Mouse (Mus musculus) gastrocnemius, adult 8-10 months (tissue): Measurements from ENCODE around the gene Kif3a. TPM values are rescaled to one million over a fixed set of nuclear protein-coding genes. Genes with fewer than 3 reads are reported as not detected.
"Not testable (repeated sequence)": the region's sequence is repeated elsewhere in the genome, so short reads cannot be mapped to it uniquely, and the experiment has no call there.

Source experiments
- DNase-seq, 2 experiments: peaks; one replicate each; pipeline ENCODE4 v3.0.0; 2022; ENCODE audit warnings: low spot score in 2 of 2
- total RNA-seq, 4 experiments: library from RNA; stranded (reverse); gene quantifications; 2 replicates each; pipeline ENCODE4 v1.2.4; 2022

Kif3a gene
- total RNA-seq, 4 experiments from 2014 or later = 3.0 to 6.8 (median 4.0) TPM

- DNase-seq = no peak
Measured at GRCm38 (mm10) chr11:53541222-53541621, 26.0 kb upstream of the Kif3a start.

- DNase-seq = no peak
Measured at GRCm38 (mm10) chr11:53543021-53543420, 24.2 kb upstream of the Kif3a start.

GRCm38 (mm10) chr11:53546271-53546670, 20.9 kb upstream of the Kif3a start:
- DNase-seq = no peak

GRCm38 (mm10) chr11:53547566-53547965, 19.6 kb upstream of the Kif3a start:
- DNase-seq = no peak

GRCm38 (mm10) chr11:53548036-53548605, 19.1 kb upstream of the Kif3a start:
- no peak for DNase-seq

GRCm38 (mm10) chr11:53550714-53551113, 16.5 kb upstream of the Kif3a start:
- no peak for DNase-seq

GRCm38 (mm10) chr11:53551754-53552153, 15.4 kb upstream of the Kif3a start:
- DNase-seq = no peak

- not testable (repeated sequence) for DNase-seq
Measured at GRCm38 (mm10) chr11:53556529-53556928, 10.7 kb upstream of the Kif3a start.

GRCm38 (mm10) chr11:53557992-53558391, 9.2 kb upstream of the Kif3a start:
- DNase-seq = not testable (repeated sequence)

GRCm38 (mm10) chr11:53559980-53560379, 7.2 kb upstream of the Kif3a start:
- not testable (repeated sequence) for DNase-seq

GRCm38 (mm10) chr11:53561986-53562385, 5.2 kb upstream of the Kif3a start:
- DNase-seq = no peak

GRCm38 (mm10) chr11:53566646-53567045, 533 bp upstream of the Kif3a start:
- no peak for DNase-seq

- no peak for DNase-seq
Measured at GRCm38 (mm10) chr11:53580562-53580961, 13.4 kb downstream of the Kif3a start.

- no peak for DNase-seq
Measured at GRCm38 (mm10) chr11:53583151-53583550, 16.0 kb downstream of the Kif3a start.

GRCm38 (mm10) chr11:53584849-53585248, 17.7 kb downstream of the Kif3a start:
- no peak for DNase-seq

GRCm38 (mm10) chr11:53585510-53585909, 18.3 kb downstream of the Kif3a start:
- no peak for DNase-seq

- DNase-seq = no peak
Measured at GRCm38 (mm10) chr11:53588279-53588678, 21.1 kb downstream of the Kif3a start.

GRCm38 (mm10) chr11:53590368-53590768, 23.2 kb downstream of the Kif3a start:
- DNase-seq = no peak

- DNase-seq = no peak
Measured at GRCm38 (mm10) chr11:53591116-53591515, 23.9 kb downstream of the Kif3a start.

- no peak for DNase-seq
Measured at GRCm38 (mm10) chr11:53604983-53605382, 37.8 kb downstream of the Kif3a start.

- no peak for DNase-seq
Measured at GRCm38 (mm10) chr11:53605609-53606008, 38.4 kb downstream of the Kif3a start.

GRCm38 (mm10) chr11:53609231-53609630, 42.1 kb downstream of the Kif3a start:
- DNase-seq = no peak

- no peak for DNase-seq
Measured at GRCm38 (mm10) chr11:53609672-53610071, 42.5 kb downstream of the Kif3a start.

GRCm38 (mm10) chr11:53615172-53615571, 48.0 kb downstream of the Kif3a start:
- DNase-seq = no peak
